Mouse (Mus musculus) heart, postnatal 25 days (tissue): ENCODE measurements at regions not wholly inside any gene's neighbourhood (a gene's known extent, or its start where the extent isn't known, plus 50 kb on each side); places are given as distances from the start of the nearest gene placed in this dataset.

Source experiments
- DNase-seq: peaks from one replicate; pipeline ENCODE4 v3.0.0; 2022; ENCODE audit warnings: low spot score
- intact Hi-C: fragments of 180-260 bp; cut with DNase I; formaldehyde crosslinking; loops from one replicate; pipeline ENCODE4 v1.15.1; 2025

- DNase-seq: no peak
- intact Hi-C loops: no loop called here
Observed at GRCm38 (mm10) chr5:75791738-75792137, 186.5 kb downstream of the Kdr start.

GRCm38 (mm10) chr5:75788087-75788486 is 190.2 kb downstream of the Kdr start:
- no peak for DNase-seq
- intact Hi-C loops: no loop called here

- intact Hi-C loops: no loop called here
- no peak for DNase-seq
Observed at GRCm38 (mm10) chr5:75786196-75786595, 192.1 kb downstream of the Kdr start.

GRCm38 (mm10) chr5:75784998-75785593 is 193.2 kb downstream of the Kdr start:
- no peak for DNase-seq
- intact Hi-C loops: no loop called here

- no peak for DNase-seq
- intact Hi-C loops: no loop called here
Observed at GRCm38 (mm10) chr5:75770592-75770991, 195.9 kb downstream of the Kit start.

GRCm38 (mm10) chr5:75767213-75767612 is 192.5 kb downstream of the Kit start:
- intact Hi-C loops: loop anchor here (5.0 kb wide), 1 partner anchor 555 kb away; no protein-coding TSS in a partner anchor
- no peak for DNase-seq

- no peak for DNase-seq
- intact Hi-C loops: no loop called here
Observed at GRCm38 (mm10) chr5:75762374-75762773, 187.7 kb downstream of the Kit start.

GRCm38 (mm10) chr5:75761459-75762310 is 187.0 kb downstream of the Kit start:
- no peak for DNase-seq
- intact Hi-C loops: no loop called here

GRCm38 (mm10) chr5:75756168-75756567 is 181.5 kb downstream of the Kit start:
- intact Hi-C loops: loop anchor here (5.0 kb wide), 1 partner anchor 96 kb away; no protein-coding TSS in a partner anchor
- DNase-seq: no peak

- intact Hi-C loops: no loop called here
- DNase-seq: no peak
Observed at GRCm38 (mm10) chr5:75754356-75754755, 179.6 kb downstream of the Kit start.

GRCm38 (mm10) chr5:75745311-75745710 is 170.6 kb downstream of the Kit start:
- intact Hi-C loops: no loop called here
- no peak for DNase-seq

- no peak for DNase-seq
- intact Hi-C loops: no loop called here
Observed at GRCm38 (mm10) chr5:75744475-75745045, 169.8 kb downstream of the Kit start.

GRCm38 (mm10) chr5:75739336-75739735 is 164.6 kb downstream of the Kit start:
- intact Hi-C loops: no loop called here
- no peak for DNase-seq

- intact Hi-C loops: no loop called here
- DNase-seq: no peak
Observed at GRCm38 (mm10) chr5:75738445-75738844, 163.7 kb downstream of the Kit start.

GRCm38 (mm10) chr5:75737752-75738151 is 163.0 kb downstream of the Kit start:
- no peak for DNase-seq
- intact Hi-C loops: no loop called here

GRCm38 (mm10) chr5:75736318-75736717 is 161.6 kb downstream of the Kit start:
- DNase-seq: no peak
- intact Hi-C loops: no loop called here

GRCm38 (mm10) chr5:75734508-75734907 is 159.8 kb downstream of the Kit start:
- DNase-seq: peak; percentile 48

GRCm38 (mm10) chr5:75734043-75734442 is 159.3 kb downstream of the Kit start:
- intact Hi-C loops: no loop called here

More at GRCm38 (mm10) chr5:75734508-75734907, 159.8 kb downstream of the Kit start:
- intact Hi-C loops: no loop called here

GRCm38 (mm10) chr5:75731236-75731635 is 156.5 kb downstream of the Kit start:
- intact Hi-C loops: no loop called here
- no peak for DNase-seq

More at GRCm38 (mm10) chr5:75734043-75734442, 159.3 kb downstream of the Kit start:
- DNase-seq: no peak

GRCm38 (mm10) chr5:75730698-75731097 is 156.0 kb downstream of the Kit start:
- intact Hi-C loops: no loop called here
- no peak for DNase-seq

- intact Hi-C loops: no loop called here
- no peak for DNase-seq
Observed at GRCm38 (mm10) chr5:75721291-75721690, 146.6 kb downstream of the Kit start.
